Mouse (Mus musculus): ENCODE results near the gene Pex5l.

- TF ChIP-seq CTCF (IDR thresholded peaks at IDR 0.05; ENCODE audit: borderline replicate concordance, control insufficient read depth, extremely low read depth, insufficient read depth, low read length, poor library complexity) (no peak), POLR2A (IDR thresholded peaks at IDR 0.05; ENCODE audit: control insufficient read depth, extremely low read depth, insufficient read depth, low read length, poor library complexity) (no peak)
These were observed 63.9 kb downstream of the Pex5l start for GRCm38 (mm10) chr3:33079171-33079570.

All from thymus, adult 2 months (tissue).